Mouse (Mus musculus): ENCODE results near the gene Igf2bp3.

- TF ChIP-seq CTCF (IDR thresholded peaks at IDR 0.05; ENCODE audit: borderline replicate concordance, insufficient read depth, low read length), result no peak
- no peak for TF ChIP-seq POLR2A (IDR thresholded peaks at IDR 0.05; ENCODE audit: low read depth, low read length)
Observed at GRCm38 (mm10) chr6:49173265-49173664, 41.5 kb downstream of the Igf2bp3 start.

All from embryonic fibroblast, embryonic 13.5 days (primary cell).